Mouse (Mus musculus): Measurements from ENCODE around the gene Slc30a6.

DNA sequence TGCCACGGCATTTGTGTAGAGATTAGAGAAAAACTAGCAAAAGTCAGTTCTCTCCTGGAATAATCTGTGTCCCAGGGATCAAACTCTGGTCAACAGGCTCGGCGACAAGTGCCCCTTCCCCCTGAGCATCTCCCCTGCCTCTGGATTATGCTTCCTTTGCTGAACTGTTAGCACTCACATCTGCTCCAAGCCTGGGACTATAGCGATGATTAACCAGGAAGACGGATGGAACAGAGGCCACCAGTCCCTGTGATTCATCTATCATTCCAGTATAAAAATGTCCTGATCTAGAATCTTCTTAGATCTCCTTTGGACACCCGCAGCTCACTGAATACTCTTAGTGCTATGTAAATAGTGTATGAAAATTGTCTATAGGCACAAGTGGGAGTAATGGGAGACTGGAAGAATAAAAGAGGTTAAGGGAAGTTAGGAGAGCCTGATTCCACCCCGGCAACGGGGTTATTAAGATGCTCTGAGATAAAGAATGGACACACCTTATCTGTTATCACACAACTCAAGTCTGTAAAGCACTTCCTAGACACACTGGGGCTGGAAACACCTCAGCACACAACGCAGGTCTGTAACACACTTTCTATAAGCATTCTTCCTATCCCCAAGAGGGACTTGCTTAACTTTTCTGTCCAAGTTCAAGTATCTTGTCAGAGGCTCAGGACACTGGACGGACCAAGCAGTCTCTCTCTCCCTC lies 62.7 kb downstream of the Slc30a6 start:
- TF ChIP-seq POLR2A (IDR thresholded peaks at IDR 0.05; ENCODE audit: borderline replicate concordance, extremely low read depth, insufficient read depth, insufficient read length, poor library complexity, severe bottlenecking) (no peak), CTCF (IDR thresholded peaks at IDR 0.05; ENCODE audit: borderline replicate concordance, extremely low read depth, insufficient read depth, insufficient read length) (no peak)
